Mouse (Mus musculus) neural tube, embryonic 12.5 days (tissue): ENCODE measurements at regions not wholly inside any gene's neighbourhood (a gene's known extent, or its start where the extent isn't known, plus 50 kb on each side); places are given as distances from the start of the nearest gene placed in this dataset.

Source experiments
- ATAC-seq: fragments of 200-750 bp; cut with Nextera tagmentation; 2 replicates; pipeline ENCODE4 v1.8.0; 2017; ENCODE audit warnings: low read depth, mild to moderate bottlenecking, moderate TSS enrichment, moderate library complexity; ENCODE audit not compliant: low FRiP score
- H3K27ac ChIP-seq: fragments of 300-500 bp; sonication (generic); 2 replicates; pipeline ENCODE4 v1.5.1; 2016
- H3K27me3 ChIP-seq: fragments of 300-500 bp; sonication (generic); replicated peaks from 2 replicates; pipeline ENCODE4 v1.6.1; 2016; ENCODE audit warnings: mild to moderate bottlenecking
- H3K36me3 ChIP-seq: fragments of 300-500 bp; sonication (generic); 2 replicates; pipeline ENCODE4 v1.6.1; 2016; ENCODE audit warnings: mild to moderate bottlenecking
- H3K4me1 ChIP-seq: fragments of 300-500 bp; sonication (generic); 2 replicates; pipeline ENCODE4 v1.6.1; 2016
- H3K4me2 ChIP-seq: fragments of 300-500 bp; sonication (generic); replicated peaks from 2 replicates; pipeline ENCODE4 v1.6.1; 2016; ENCODE audit warnings: mild to moderate bottlenecking
- H3K4me3 ChIP-seq: fragments of 300-500 bp; sonication (generic); 2 replicates; pipeline ENCODE4 v1.5.1; 2016
- H3K9ac ChIP-seq: fragments of 300-500 bp; sonication (generic); 2 replicates; pipeline ENCODE4 v1.6.1; 2016; ENCODE audit warnings: mild to moderate bottlenecking
- H3K9me3 ChIP-seq: fragments of 300-500 bp; sonication (generic); 2 replicates; pipeline ENCODE4 v1.6.1; 2016; ENCODE audit warnings: mild to moderate bottlenecking
- WGBS: fragments of 180-500 bp; shearing (Covaris S2); methylation state at CpG from one replicate; pipeline ENCODE4 v1.1.7; 2016; 5-methylcytosine and 5-hydroxymethylcytosine counted together

DNA sequence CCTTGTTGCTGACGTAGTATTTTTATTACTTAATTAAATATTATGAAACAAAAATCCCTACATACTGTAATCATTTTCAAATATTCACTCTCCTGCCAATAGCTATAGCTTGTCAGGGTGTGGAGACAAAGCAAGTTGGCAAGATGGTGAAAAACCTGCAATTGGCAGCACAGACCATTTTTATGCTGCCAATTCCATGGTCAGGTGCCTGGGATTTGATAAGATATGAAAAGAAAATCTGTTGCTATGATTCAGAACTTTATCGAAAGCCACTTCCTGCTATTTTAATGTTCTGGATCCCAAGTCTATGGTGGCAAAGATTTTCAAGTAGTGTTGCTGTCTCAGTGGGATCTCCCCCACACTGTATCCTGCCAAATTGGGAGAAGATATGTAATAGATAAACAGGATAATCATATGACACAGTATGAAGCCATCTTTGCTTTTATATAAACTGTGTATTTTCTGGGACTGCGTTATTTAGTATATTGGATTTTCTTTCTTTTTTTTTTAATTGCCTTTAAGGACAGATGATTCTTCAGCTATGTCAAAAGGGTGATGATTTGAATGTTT is 165.3 kb upstream of the Lrrc3b start:
- no peak for ATAC-seq
- Histone ChIP-seq H3K36me3 (no peaks in the 10 kb centered on the region), H3K9me3 (no peaks in the 10 kb centered on the region), H3K4me1 (no peaks in the 10 kb centered on the region), H3K9ac (no peak overlapping the region), H3K27me3 (no peaks in the 10 kb centered on the region), H3K27ac (no peak overlapping the region), H3K4me3 (no peak overlapping the region), H3K4me2 (no peak overlapping the region)
- 89% methylated on average over 3 of the region's 3 CpGs for WGBS

DNA sequence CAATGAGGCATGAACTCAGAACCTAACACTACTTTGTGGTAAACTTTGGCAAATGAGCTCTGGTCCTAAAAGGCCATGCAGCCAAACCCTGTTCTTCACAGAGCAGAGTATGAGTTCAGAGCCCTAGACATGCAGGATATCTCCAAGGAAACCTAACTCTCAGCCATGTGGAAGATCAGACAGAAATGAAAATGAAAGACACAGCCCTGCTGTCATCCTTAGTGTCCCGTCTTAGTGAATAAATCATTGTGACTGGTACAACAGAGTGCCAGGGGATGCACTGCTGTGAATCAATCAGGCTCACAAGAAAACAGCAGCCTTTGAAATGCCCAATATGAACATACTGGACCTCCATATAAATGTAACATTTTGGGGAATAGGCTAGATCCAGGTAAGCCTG is 171.4 kb upstream of the Lrrc3b start:
- 38% methylated on average over 1 of the region's 1 CpGs for WGBS
- ATAC-seq: no peak
- no peak overlapping the region for H3K4me2 ChIP-seq
- no peak overlapping the region for H3K4me3 ChIP-seq
- no peak overlapping the region for H3K27ac ChIP-seq
- no peaks in the 10 kb centered on the region for H3K4me1 ChIP-seq
- no peaks in the 10 kb centered on the region for H3K27me3 ChIP-seq
- H3K9ac ChIP-seq: no peak overlapping the region
- no peaks in the 10 kb centered on the region for H3K9me3 ChIP-seq
- no peaks in the 10 kb centered on the region for H3K36me3 ChIP-seq

GRCm38 (mm10) chr14:15634581-15634980 is 195.8 kb upstream of the Lrrc3b start:
- no peak overlapping the region for H3K9ac ChIP-seq
- H3K4me1 ChIP-seq: no peaks in the 10 kb centered on the region
- H3K27ac ChIP-seq: no peak overlapping the region
- H3K4me3 ChIP-seq: no peak overlapping the region
- WGBS: 53% methylated on average over 2 of the region's 2 CpGs
- no peaks in the 10 kb centered on the region for H3K36me3 ChIP-seq
- no peak overlapping the region for H3K4me2 ChIP-seq
- ATAC-seq: no peak
- no peaks in the 10 kb centered on the region for H3K27me3 ChIP-seq
- H3K9me3 ChIP-seq: no peaks in the 10 kb centered on the region

GRCm38 (mm10) chr14:15637681-15638080 is 198.9 kb upstream of the Lrrc3b start:
- ATAC-seq: no peak
- Histone ChIP-seq H3K27ac (no peak overlapping the region), H3K4me2 (no peak overlapping the region), H3K27me3 (no peaks in the 10 kb centered on the region), H3K4me3 (no peak overlapping the region), H3K36me3 (no peaks in the 10 kb centered on the region), H3K9ac (no peak overlapping the region), H3K4me1 (no peaks in the 10 kb centered on the region), H3K9me3 (no peaks in the 10 kb centered on the region)
- WGBS: 77% methylated on average over 2 of the region's 2 CpGs

GRCm38 (mm10) chr14:15638869-15639268 is 200.1 kb upstream of the Lrrc3b start:
- no peak overlapping the region for H3K9ac ChIP-seq
- H3K27me3 ChIP-seq: no peaks in the 10 kb centered on the region
- H3K27ac ChIP-seq: no peak overlapping the region
- no peak for ATAC-seq
- no peak overlapping the region for H3K4me3 ChIP-seq
- H3K4me1 ChIP-seq: no peaks in the 10 kb centered on the region
- H3K36me3 ChIP-seq: no peaks in the 10 kb centered on the region
- no peaks in the 10 kb centered on the region for H3K9me3 ChIP-seq
- no peak overlapping the region for H3K4me2 ChIP-seq
- 79% methylated on average over 1 of the region's 1 CpGs for WGBS

GRCm38 (mm10) chr14:15660886-15661285 is 222.1 kb upstream of the Lrrc3b start:
- WGBS: 56% methylated on average over 2 of the region's 2 CpGs
- H3K4me1 ChIP-seq: no peaks in the 10 kb centered on the region
- H3K27me3 ChIP-seq: no peaks in the 10 kb centered on the region
- no peak overlapping the region for H3K4me3 ChIP-seq
- H3K36me3 ChIP-seq: no peaks in the 10 kb centered on the region
- H3K4me2 ChIP-seq: no peak overlapping the region
- no peak overlapping the region for H3K9ac ChIP-seq
- no peaks in the 10 kb centered on the region for H3K9me3 ChIP-seq
- H3K27ac ChIP-seq: no peak overlapping the region
- ATAC-seq: no peak

- H3K4me3 ChIP-seq: no peak overlapping the region
- no peak for ATAC-seq
- H3K9me3 ChIP-seq: no peaks in the 10 kb centered on the region
- H3K27ac ChIP-seq: no peak overlapping the region
- no peaks in the 10 kb centered on the region for H3K27me3 ChIP-seq
- no peak overlapping the region for H3K9ac ChIP-seq
- no peaks in the 10 kb centered on the region for H3K4me1 ChIP-seq
- H3K4me2 ChIP-seq: no peak overlapping the region
- H3K36me3 ChIP-seq: no peaks in the 10 kb centered on the region
Measured at GRCm38 (mm10) chr14:15672292-15672691, 233.5 kb upstream of the Lrrc3b start.

DNA sequence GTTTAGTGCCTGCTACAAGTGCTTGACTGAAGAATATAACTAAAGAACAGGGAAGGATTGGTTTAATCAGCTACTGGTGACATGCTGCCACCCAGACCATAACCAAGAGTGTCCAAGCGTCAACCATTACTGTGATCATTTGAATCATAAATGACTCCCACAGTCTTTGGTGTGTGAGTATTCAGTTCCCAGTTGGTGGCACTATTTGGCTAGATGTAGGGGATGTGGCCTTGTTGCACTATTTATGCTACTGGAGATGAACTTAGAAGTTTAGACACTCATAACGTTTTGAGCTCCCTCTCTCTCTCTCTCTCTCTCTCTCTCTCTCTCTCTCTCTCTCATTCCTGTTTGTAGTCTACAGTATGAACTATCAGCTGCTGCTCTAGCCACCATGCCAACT is 238.4 kb upstream of the Lrrc3b start:
- Histone ChIP-seq H3K36me3 (no peaks in the 10 kb centered on the region), H3K9ac (no peak overlapping the region)

DNA sequence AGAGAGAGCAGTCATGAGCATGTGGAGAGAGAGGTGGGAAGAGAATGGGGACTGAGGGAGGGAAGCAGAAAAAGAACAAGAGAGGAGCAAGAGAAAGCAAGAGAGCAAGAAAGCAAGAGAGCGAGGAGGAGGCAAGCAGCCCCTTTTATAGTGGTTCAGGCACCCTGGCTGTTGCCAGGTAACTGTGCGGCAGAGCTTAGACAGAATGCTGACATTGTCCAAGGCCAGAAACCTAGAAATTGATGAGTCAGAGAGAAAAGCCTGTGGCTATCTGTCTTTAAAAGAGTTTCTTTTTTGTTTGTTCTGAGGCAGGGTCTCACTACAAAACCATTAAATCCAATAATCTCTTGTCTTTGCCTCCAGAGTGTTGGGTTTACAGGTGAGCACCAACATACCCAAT is 240.7 kb upstream of the Lrrc3b start:
- no peaks in the 10 kb centered on the region for H3K27me3 ChIP-seq
- no peak overlapping the region for H3K4me3 ChIP-seq
- 67% methylated on average over 2 of the region's 2 CpGs for WGBS
- no peak for ATAC-seq
- H3K9me3 ChIP-seq: no peaks in the 10 kb centered on the region
- no peak overlapping the region for H3K4me2 ChIP-seq
- H3K36me3 ChIP-seq: no peaks in the 10 kb centered on the region
- no peaks in the 10 kb centered on the region for H3K4me1 ChIP-seq
- H3K9ac ChIP-seq: no peak overlapping the region
- no peak overlapping the region for H3K27ac ChIP-seq

More for the DNA sequence above, 238.4 kb upstream of the Lrrc3b start:
- H3K9me3 ChIP-seq: no peaks in the 10 kb centered on the region
- no peak for ATAC-seq
- H3K4me1 ChIP-seq: no peaks in the 10 kb centered on the region
- no peaks in the 10 kb centered on the region for H3K27me3 ChIP-seq
- no peak overlapping the region for H3K4me3 ChIP-seq
- 84% methylated on average over 2 of the region's 2 CpGs for WGBS
- H3K4me2 ChIP-seq: no peak overlapping the region
- no peak overlapping the region for H3K27ac ChIP-seq

GRCm38 (mm10) chr14:15698001-15698400 is 259.2 kb upstream of the Lrrc3b start:
- H3K27me3 ChIP-seq: no peaks in the 10 kb centered on the region
- WGBS: 83% methylated on average over 2 of the region's 2 CpGs
- no peaks in the 10 kb centered on the region for H3K36me3 ChIP-seq
- no peak for ATAC-seq
- H3K9me3 ChIP-seq: no peaks in the 10 kb centered on the region
- no peak overlapping the region for H3K27ac ChIP-seq
- no peak overlapping the region for H3K4me3 ChIP-seq
- no peak overlapping the region for H3K9ac ChIP-seq
- H3K4me2 ChIP-seq: no peak overlapping the region
- H3K4me1 ChIP-seq: no peaks in the 10 kb centered on the region

- no peak for ATAC-seq
- H3K36me3 ChIP-seq: no peaks in the 10 kb centered on the region
Measured at GRCm38 (mm10) chr14:15698607-15699006, 259.8 kb upstream of the Lrrc3b start.

GRCm38 (mm10) chr14:15722135-15722534 is 283.3 kb upstream of the Lrrc3b start:
- Histone ChIP-seq H3K9me3 (no peaks in the 10 kb centered on the region), H3K36me3 (no peaks in the 10 kb centered on the region), H3K4me2 (no peak overlapping the region), H3K4me3 (no peak overlapping the region), H3K27ac (no peak overlapping the region), H3K27me3 (no peaks in the 10 kb centered on the region), H3K9ac (no peak overlapping the region), H3K4me1 (no peaks in the 10 kb centered on the region)
- ATAC-seq: no peak
- 91% methylated on average over 1 of the region's 1 CpGs for WGBS

More at GRCm38 (mm10) chr14:15698607-15699006, 259.8 kb upstream of the Lrrc3b start:
- Histone ChIP-seq H3K4me2 (no peak overlapping the region), H3K27me3 (no peaks in the 10 kb centered on the region), H3K9ac (no peak overlapping the region), H3K4me3 (no peak overlapping the region), H3K9me3 (no peaks in the 10 kb centered on the region), H3K27ac (no peak overlapping the region), H3K4me1 (no peaks in the 10 kb centered on the region)
- WGBS: 93% methylated on average over 2 of the region's 2 CpGs

DNA sequence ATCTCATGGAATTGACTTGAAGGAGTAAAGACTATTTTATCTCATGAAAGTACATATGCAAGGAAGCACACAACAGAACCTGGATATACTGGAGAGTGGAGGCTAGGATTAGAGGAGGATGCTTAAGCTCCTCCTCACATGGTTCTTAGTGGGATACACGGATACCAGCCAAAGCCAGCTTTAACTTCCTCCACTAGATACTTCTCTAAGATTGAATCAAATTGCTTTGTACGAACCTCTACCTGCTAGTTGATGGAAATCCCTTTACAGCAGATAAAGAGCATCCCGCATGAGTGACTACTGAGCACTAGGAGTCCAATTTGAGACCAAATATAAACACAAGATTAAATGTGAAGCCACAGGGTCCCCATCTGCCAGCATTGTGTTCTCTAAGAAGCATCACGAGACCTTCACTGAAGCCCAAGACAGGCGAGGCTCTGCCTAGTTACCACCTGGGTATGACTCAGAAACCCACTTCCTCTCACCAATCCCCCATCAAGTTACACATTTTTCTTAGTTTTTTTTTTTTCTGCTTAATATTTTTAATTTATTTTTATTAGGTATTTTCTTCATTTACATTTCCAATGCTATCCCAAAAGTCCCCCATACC is 307.9 kb upstream of the Lrrc3b start:
- H3K27ac ChIP-seq: no peak overlapping the region
- WGBS: 85% methylated on average over 5 of the region's 5 CpGs
- no peak overlapping the region for H3K4me2 ChIP-seq
- no peak overlapping the region for H3K9ac ChIP-seq
- H3K27me3 ChIP-seq: no peaks in the 10 kb centered on the region
- H3K4me1 ChIP-seq: no peaks in the 10 kb centered on the region
- ATAC-seq: no peak
- H3K4me3 ChIP-seq: no peak overlapping the region
- no peaks in the 10 kb centered on the region for H3K9me3 ChIP-seq
- no peaks in the 10 kb centered on the region for H3K36me3 ChIP-seq
